Mouse (Mus musculus): Measurements from ENCODE around the gene Rps19. TPM values are rescaled to one million over a fixed set of nuclear protein-coding genes. Genes with fewer than 3 reads are reported as not detected.
A peak's percentile ranks its signal among the peaks of the same experiment; 100 is the strongest.
"Not testable (repeated sequence)": the region's sequence is repeated elsewhere in the genome, so short reads cannot be mapped to it uniquely, and the experiment has no call there.

Rps19 gene
- total RNA-seq (2015) (2,965 and 3,011 TPM in 2 replicates), total RNA-seq (2017) (1,012 and 1,228 TPM in 2 replicates)

- peak; percentile 83 for ATAC-seq (replicated peaks; ENCODE audit: poor library complexity)
Observed at GRCm38 (mm10) chr7:24883896-24884692, at the start of gene Rps19. TSS of gene Rps19 (plus strand) at chr7:24884371.

GRCm38 (mm10) chr7:24838732-24839409 lies 45.3 kb upstream of the Rps19 start:
- ATAC-seq (replicated peaks; ENCODE audit: poor library complexity): peak; percentile 96

GRCm38 (mm10) chr7:24839410-24839808 lies 44.8 kb upstream of the Rps19 start:
- ATAC-seq (replicated peaks; ENCODE audit: poor library complexity): peak; percentile 61

GRCm38 (mm10) chr7:24840331-24840730 lies 43.8 kb upstream of the Rps19 start:
- no peak for ATAC-seq (replicated peaks; ENCODE audit: poor library complexity)

GRCm38 (mm10) chr7:24841009-24841408 lies 43.2 kb upstream of the Rps19 start:
- ATAC-seq (replicated peaks; ENCODE audit: poor library complexity): no peak

GRCm38 (mm10) chr7:24844144-24844543 lies 40.0 kb upstream of the Rps19 start:
- no peak for ATAC-seq (replicated peaks; ENCODE audit: poor library complexity)

GRCm38 (mm10) chr7:24845181-24845580 lies 39.0 kb upstream of the Rps19 start:
- no peak for ATAC-seq (replicated peaks; ENCODE audit: poor library complexity)

- peak; percentile 100 for ATAC-seq (replicated peaks; ENCODE audit: poor library complexity)
Observed at GRCm38 (mm10) chr7:24845713-24846112, 38.5 kb upstream of the Rps19 start.

- ATAC-seq (replicated peaks; ENCODE audit: poor library complexity): not testable (repeated sequence)
Observed at GRCm38 (mm10) chr7:24846576-24846975, 37.6 kb upstream of the Rps19 start.

GRCm38 (mm10) chr7:24850162-24850561 lies 34.0 kb upstream of the Rps19 start:
- no peak for ATAC-seq (replicated peaks; ENCODE audit: poor library complexity)

GRCm38 (mm10) chr7:24850899-24851303 lies 33.3 kb upstream of the Rps19 start:
- ATAC-seq (replicated peaks; ENCODE audit: poor library complexity): peak; percentile 84

- ATAC-seq (replicated peaks; ENCODE audit: poor library complexity): no peak
Observed at GRCm38 (mm10) chr7:24851596-24852325, 32.4 kb upstream of the Rps19 start.

GRCm38 (mm10) chr7:24852557-24853232 lies 31.5 kb upstream of the Rps19 start:
- peak; percentile 87 for ATAC-seq (replicated peaks; ENCODE audit: poor library complexity)

- ATAC-seq (replicated peaks; ENCODE audit: poor library complexity): no peak
Observed at GRCm38 (mm10) chr7:24853233-24853563, 31.0 kb upstream of the Rps19 start.

- no peak for ATAC-seq (replicated peaks; ENCODE audit: poor library complexity)
Observed at GRCm38 (mm10) chr7:24853695-24854094, 30.5 kb upstream of the Rps19 start.

GRCm38 (mm10) chr7:24856460-24857120 lies 27.6 kb upstream of the Rps19 start:
- ATAC-seq (replicated peaks; ENCODE audit: poor library complexity): peak; percentile 40

GRCm38 (mm10) chr7:24859234-24859633 lies 24.9 kb upstream of the Rps19 start:
- 0 out of 2 replicates have a peak, but pooled peaks have one; percentile 27 for ATAC-seq (replicated peaks; ENCODE audit: poor library complexity)

- no peak for ATAC-seq (replicated peaks; ENCODE audit: poor library complexity)
Observed at GRCm38 (mm10) chr7:24861913-24862312, 22.3 kb upstream of the Rps19 start, which contains the start of gene Gm9844. TSS of gene Gm9844 (plus strand) at chr7:24862213.

GRCm38 (mm10) chr7:24862853-24863252 lies 21.3 kb upstream of the Rps19 start:
- peak; percentile 53 for ATAC-seq (replicated peaks; ENCODE audit: poor library complexity)

GRCm38 (mm10) chr7:24864156-24864555 lies 20.0 kb upstream of the Rps19 start:
- no peak; the same call in 1 of the 2 replicates for ATAC-seq (replicated peaks; ENCODE audit: poor library complexity)
